Mouse (Mus musculus) limb, embryonic 11.5 days (tissue): Measurements from ENCODE around the gene Gm4553. TPM values are rescaled to one million over a fixed set of nuclear protein-coding genes. Genes with fewer than 3 reads are reported as not detected.
"Not testable (repeated sequence)": the region's sequence is repeated elsewhere in the genome, so short reads cannot be mapped to it uniquely, and the experiment has no call there.

Experiments used
- ATAC-seq: fragments of 200-750 bp; cut with Nextera tagmentation; 2 replicates; pipeline ENCODE4 v1.8.0; 2017; ENCODE audit warnings: low read depth; ENCODE audit not compliant: insufficient number of reproducible peaks, low FRiP score, low TSS enrichment
- DNase-seq: peaks from one replicate; pipeline ENCODE4 v3.0.0-alpha.2; 2015; ENCODE audit warnings: low spot score
- H3K27ac ChIP-seq: fragments of 300-500 bp; sonication (generic); replicated peaks from 2 replicates; pipeline ENCODE4 v1.5.1; 2014; ENCODE audit warnings: low read depth, mild to moderate bottlenecking, low read length
- H3K27me3 ChIP-seq: fragments of 300-500 bp; sonication (generic); 2 replicates; pipeline ENCODE4 v1.6.1; 2014; ENCODE audit warnings: mild to moderate bottlenecking, low read length, mixed read lengths; ENCODE audit not compliant: control insufficient read depth, insufficient read depth
- H3K36me3 ChIP-seq: fragments of 300-500 bp; sonication (generic); 2 replicates; pipeline ENCODE4 v1.6.1; 2014; ENCODE audit warnings: mild to moderate bottlenecking, low read length, moderate library complexity, mixed read lengths; ENCODE audit not compliant: control insufficient read depth, insufficient read depth
- H3K4me1 ChIP-seq: fragments of 300-500 bp; sonication (generic); 2 replicates; pipeline ENCODE4 v1.6.1; 2014; ENCODE audit warnings: low read length, mixed read lengths; ENCODE audit not compliant: control insufficient read depth, insufficient read depth
- H3K4me2 ChIP-seq: fragments of 300-500 bp; sonication (generic); 2 replicates; pipeline ENCODE4 v1.6.1; 2014; ENCODE audit warnings: low read depth, mild to moderate bottlenecking, moderate library complexity; ENCODE audit not compliant: severe bottlenecking
- H3K4me3 ChIP-seq: fragments of 300-500 bp; sonication (generic); 2 replicates; pipeline ENCODE4 v1.5.1; 2014; ENCODE audit warnings: low read depth, low read length
- H3K9ac ChIP-seq: fragments of 300-500 bp; sonication (generic); 2 replicates; pipeline ENCODE4 v1.6.1; 2014; ENCODE audit warnings: mild to moderate bottlenecking, low read length
- H3K9me3 ChIP-seq: fragments of 300-500 bp; sonication (generic); 2 replicates; pipeline ENCODE4 v1.6.1; 2016; ENCODE audit warnings: low read length; ENCODE audit not compliant: control insufficient read depth
- WGBS: fragments of 180-500 bp; shearing (Covaris S2); extraction: QIAGEN DNeasy Blood & Tissue Kit; methylation state at CpG from one replicate; pipeline ENCODE4 v1.1.7; 2014; 5-methylcytosine and 5-hydroxymethylcytosine counted together
- polyA plus RNA-seq: library from polyadenylated mRNA; unstranded; fragments of >200 nt; fragmentation: Nextera tagmentation; extraction: Ambion mirVana; gene quantifications from 2 replicates; pipeline ENCODE4 v1.2.1, GENCODE M21; 2014

The Gm4553 gene
- not detected in 2 replicates for polyA plus RNA-seq

- not testable (repeated sequence) for H3K36me3 ChIP-seq, H3K27me3 ChIP-seq, DNase-seq, H3K4me2 ChIP-seq, H3K4me3 ChIP-seq, H3K4me1 ChIP-seq, H3K27ac ChIP-seq, H3K9ac ChIP-seq, H3K9me3 ChIP-seq, ATAC-seq
Observed at GRCm38 (mm10) chr7:142165639-142166038, at the start of gene Gm4553. Gene Gm4553 (minus strand): TSS chr7:142165739.

- 72% methylated on average over 1 of the region's 1 CpGs for WGBS
- not testable (repeated sequence) for H3K9me3 ChIP-seq, H3K27ac ChIP-seq, H3K36me3 ChIP-seq, H3K4me2 ChIP-seq, H3K4me1 ChIP-seq, ATAC-seq, DNase-seq, H3K9ac ChIP-seq, H3K4me3 ChIP-seq, H3K27me3 ChIP-seq
Observed at GRCm38 (mm10) chr7:142212136-142212535, 46.6 kb upstream of the Gm4553 start.

GRCm38 (mm10) chr7:142211559-142211958 lies 46.0 kb upstream of the Gm4553 start, which contains the start of gene Gm7579:
Gene Gm7579 (plus strand): TSS chr7:142211859.
- ATAC-seq (no peak), DNase-seq (no peak)
- Histone ChIP-seq H3K4me3 (no peak within 1 kb of the TSS), H3K36me3 (no peaks in the 10 kb centered on the region), H3K9ac (no peak within 1 kb of the TSS), H3K4me2 (no peak within 1 kb of the TSS), H3K27me3 (no peaks in the 10 kb centered on the region), H3K4me1 (no peaks in the 10 kb centered on the region), H3K27ac (no peak within 1 kb of the TSS), H3K9me3 (no peaks in the 10 kb centered on the region)
- WGBS, result 79% methylated on average over 1 of the region's 1 CpGs

GRCm38 (mm10) chr7:142206891-142207290 lies 41.4 kb upstream of the Gm4553 start:
- WGBS, result 79% methylated on average over 5 of the region's 5 CpGs
- H3K27me3 ChIP-seq, result not testable (repeated sequence)

GRCm38 (mm10) chr7:142205488-142205887 lies 39.9 kb upstream of the Gm4553 start:
- H3K36me3 ChIP-seq, result no peaks in the 10 kb centered on the region
- H3K4me2 ChIP-seq, result no peak overlapping the region
- no peaks in the 10 kb centered on the region for H3K4me1 ChIP-seq
- no peaks in the 10 kb centered on the region for H3K27me3 ChIP-seq
- DNase-seq (no peak), ATAC-seq (no peak)
- H3K4me3 ChIP-seq, result no peak overlapping the region
- no peaks in the 10 kb centered on the region for H3K9me3 ChIP-seq
- no peak overlapping the region for H3K27ac ChIP-seq
- no peak overlapping the region for H3K9ac ChIP-seq

More at GRCm38 (mm10) chr7:142206891-142207290, 41.4 kb upstream of the Gm4553 start:
- H3K36me3 ChIP-seq, H3K9me3 ChIP-seq, ATAC-seq, H3K4me3 ChIP-seq, DNase-seq, H3K4me2 ChIP-seq, H3K9ac ChIP-seq, H3K4me1 ChIP-seq, H3K27ac ChIP-seq: not testable (repeated sequence)

- H3K27ac ChIP-seq, result no peak within 1 kb of the TSS
- ATAC-seq, result no peak
- H3K9me3 ChIP-seq, result no peaks in the 10 kb centered on the region
- WGBS, result 44% methylated on average over 1 of the region's 1 CpGs
- no peaks in the 10 kb centered on the region for H3K27me3 ChIP-seq
- H3K4me3 ChIP-seq, result no peak within 1 kb of the TSS
- no peak within 1 kb of the TSS for H3K9ac ChIP-seq
- H3K36me3 ChIP-seq, result no peaks in the 10 kb centered on the region
- no peak for DNase-seq
- H3K4me2 ChIP-seq, result no peak within 1 kb of the TSS
- no peaks in the 10 kb centered on the region for H3K4me1 ChIP-seq
Observed at GRCm38 (mm10) chr7:142201064-142201463, 35.5 kb upstream of the Gm4553 start, which contains the start of gene Krtap5-3. Gene Krtap5-3 (plus strand): TSS chr7:142201364.

GRCm38 (mm10) chr7:142198748-142199147 lies 33.2 kb upstream of the Gm4553 start:
- 80% methylated on average over 2 of the region's 2 CpGs for WGBS
- no peak overlapping the region for H3K4me3 ChIP-seq
- ATAC-seq (no peak), DNase-seq (no peak)
- no peaks in the 10 kb centered on the region for H3K9me3 ChIP-seq
- H3K4me2 ChIP-seq, result no peak overlapping the region
- no peak overlapping the region for H3K9ac ChIP-seq
- H3K36me3 ChIP-seq, result no peaks in the 10 kb centered on the region
- no peaks in the 10 kb centered on the region for H3K4me1 ChIP-seq
- H3K27ac ChIP-seq, result no peak overlapping the region
- H3K27me3 ChIP-seq, result no peaks in the 10 kb centered on the region

GRCm38 (mm10) chr7:142190289-142190688 lies 24.8 kb upstream of the Gm4553 start, which contains the start of gene Gm10153:
Gene Gm10153 (minus strand): TSS chr7:142190389.
- Histone ChIP-seq H3K27ac (no peak within 1 kb of the TSS), H3K36me3 (no peaks in the 10 kb centered on the region), H3K4me2 (no peak within 1 kb of the TSS), H3K9me3 (no peaks in the 10 kb centered on the region), H3K4me1 (no peaks in the 10 kb centered on the region), H3K9ac (no peak within 1 kb of the TSS), H3K4me3 (no peak within 1 kb of the TSS), H3K27me3 (no peaks in the 10 kb centered on the region)
- DNase-seq (peak; percentile 14), ATAC-seq (no peak)
- WGBS, result 56% methylated on average over 2 of the region's 2 CpGs

GRCm38 (mm10) chr7:142188156-142188555 lies 22.6 kb upstream of the Gm4553 start:
- no peak for ATAC-seq
- 79% methylated on average over 2 of the region's 2 CpGs for WGBS
- H3K9me3 ChIP-seq, result no peaks in the 10 kb centered on the region

More at GRCm38 (mm10) chr7:142188156-142188555, 22.6 kb upstream of the Gm4553 start:
- Histone ChIP-seq H3K4me3 (no peak overlapping the region), H3K4me2 (no peak overlapping the region), H3K27ac (no peak overlapping the region), H3K4me1 (no peaks in the 10 kb centered on the region), H3K36me3 (no peaks in the 10 kb centered on the region), H3K27me3 (no peaks in the 10 kb centered on the region), H3K9ac (no peak overlapping the region)
- peak; percentile 10 for DNase-seq
